Mouse (Mus musculus) liver, embryonic 14.5 days (tissue): ENCODE measurements around the gene Adgrg5. TPM values are rescaled to one million over a fixed set of nuclear protein-coding genes. Genes with fewer than 3 reads are reported as not detected.

Source experiments
- ATAC-seq: fragments of 200-750 bp; cut with Nextera tagmentation; 2 replicates; pipeline ENCODE4 v1.8.0; 2017; ENCODE audit warnings: moderate number of reproducible peaks, mild to moderate bottlenecking, moderate library complexity; ENCODE audit not compliant: insufficient read depth
- DNase-seq, 3 experiments: peaks; one replicate each; pipeline ENCODE4 v3.0.0-alpha.2; 2012 to 2013; ENCODE audit warnings: low read depth in 3 of 3, low spot score in 3 of 3
- H3K27ac ChIP-seq: fragments of 300-500 bp; sonication (generic); 2 replicates; pipeline ENCODE4 v1.5.1; 2014; ENCODE audit warnings: moderate library complexity, mild to moderate bottlenecking, control low read depth, inconsistent platforms
- H3K27me3 ChIP-seq: fragments of 300-500 bp; sonication (generic); 2 replicates; pipeline ENCODE4 v1.6.1; 2014; ENCODE audit warnings: mild to moderate bottlenecking, low read length, moderate library complexity; ENCODE audit not compliant: control insufficient read depth, insufficient read depth
- H3K36me3 ChIP-seq: fragments of 300-500 bp; sonication (generic); replicated peaks from 2 replicates; pipeline ENCODE4 v1.6.1; 2014; ENCODE audit warnings: low read depth; ENCODE audit not compliant: control insufficient read depth, insufficient read depth
- H3K4me1 ChIP-seq, 2 experiments: fragments of 200-500 bp in 1 of 2; fragments of 300-500 bp in 1 of 2; sonication (generic) in 1 of 2; replicated peaks; 2 replicates each; pipeline ENCODE4 v1.6.1; 2012 to 2014; ENCODE audit warnings: antibody characterized with exemption in 1 of 2, inconsistent platforms in 1 of 2, low read length in 1 of 2; ENCODE audit not compliant: control insufficient read depth in 2 of 2, insufficient read depth in 2 of 2
- H3K4me2 ChIP-seq: fragments of 300-500 bp; sonication (generic); 2 replicates; pipeline ENCODE4 v1.6.1; 2014; ENCODE audit warnings: low read depth, mild to moderate bottlenecking, control low read depth, moderate library complexity
- H3K4me3 ChIP-seq, 2 experiments: fragments of 200-500 bp in 1 of 2; fragments of 300-500 bp in 1 of 2; sonication (generic) in 1 of 2; 2 replicates each; pipeline ENCODE4 v1.5.1; 2012 to 2014; ENCODE audit warnings: low read depth in 2 of 2, low read length in 2 of 2, mild to moderate bottlenecking in 2 of 2, control low read depth in 1 of 2, inconsistent platforms in 1 of 2, moderate library complexity in 1 of 2; ENCODE audit not compliant: insufficient read depth in 1 of 2
- H3K9ac ChIP-seq: fragments of 300-500 bp; sonication (generic); replicated peaks from 2 replicates; pipeline ENCODE4 v1.6.1; 2014; ENCODE audit warnings: mild to moderate bottlenecking, control low read depth, moderate library complexity
- H3K9me3 ChIP-seq: fragments of 300-500 bp; sonication (generic); 2 replicates; pipeline ENCODE4 v1.6.1; 2016; ENCODE audit warnings: low read length, mixed read lengths; ENCODE audit not compliant: control insufficient read depth
- CTCF ChIP-seq: IDR thresholded peaks from 2 replicates; pipeline ENCODE4 v1.5.1; 2016; ENCODE audit warnings: antibody characterized with exemption, low read depth, control low read depth
- EP300 ChIP-seq: IDR thresholded peaks from 2 replicates; pipeline ENCODE4 v1.6.1; 2016; ENCODE audit warnings: antibody characterized with exemption, low read depth
- WGBS: fragments of 180-500 bp; shearing (Covaris S2); extraction: QIAGEN DNeasy Blood & Tissue Kit; methylation state at CpG from one replicate; pipeline ENCODE4 v1.1.7; 2014; ENCODE audit not compliant: insufficient replicate concordance; 5-methylcytosine and 5-hydroxymethylcytosine counted together
- polyA plus RNA-seq, 2 experiments: library from polyadenylated mRNA; depleted of rRNA in 1 of 2; stranded (reverse) in 1 of 2; unstranded in 1 of 2; fragments of >200 nt; fragmentation: Nextera tagmentation in 1 of 2; extraction: Ambion mirVana in 1 of 2; gene quantifications; 2 replicates each; pipeline versions ENCODE4 v1.2.1 to v1.2.3; 2012 to 2014

Gene Adgrg5
- polyA plus RNA-seq, 2 experiments: 0.14 to 0.54 TPM

GRCm38 (mm10) chr8:94945185-94945584 lies 21.7 kb downstream of the Adgrg5 start:
- Histone ChIP-seq H3K27me3 (no peaks in the 10 kb centered on the region), H3K36me3 (no peaks in the 10 kb centered on the region), H3K4me2 (no peak overlapping the region), H3K9ac (no peak overlapping the region), H3K27ac (no peak overlapping the region), H3K9me3 (no peaks in the 10 kb centered on the region), H3K4me1 (no peaks in the 10 kb centered on the region), H3K4me3 (no peak overlapping the region)
- DNase-seq: no peak
- no peak for ATAC-seq
- no peak for TF ChIP-seq CTCF
- TF ChIP-seq EP300: no peak
- 57% methylated on average over 6 of the region's 6 CpGs for WGBS

GRCm38 (mm10) chr8:94948421-94948820 lies 24.9 kb downstream of the Adgrg5 start:
- H3K36me3 ChIP-seq: no peaks in the 10 kb centered on the region
- DNase-seq (no peak), ATAC-seq (no peak)
- H3K4me3 ChIP-seq: no peak overlapping the region
- no peaks in the 10 kb centered on the region for H3K9me3 ChIP-seq
- no peaks in the 10 kb centered on the region for H3K27me3 ChIP-seq
- no peak overlapping the region for H3K9ac ChIP-seq
- H3K4me1 ChIP-seq: no peaks in the 10 kb centered on the region
- H3K27ac ChIP-seq: no peak overlapping the region
- no peak; the same call in 1 of the 2 replicates for TF ChIP-seq CTCF
- TF ChIP-seq EP300: no peak
- 76% methylated on average over 4 of the region's 4 CpGs for WGBS
- no peak overlapping the region for H3K4me2 ChIP-seq

- no peak overlapping the region for H3K27ac ChIP-seq
- ATAC-seq (no peak), DNase-seq (no peak)
- H3K9me3 ChIP-seq: no peaks in the 10 kb centered on the region
- no peaks in the 10 kb centered on the region for H3K27me3 ChIP-seq
- no peak overlapping the region for H3K4me2 ChIP-seq
- no peak overlapping the region for H3K9ac ChIP-seq
- peaks cover 4 to 6% of the 10 kb centered on the region in 2 experiments for H3K4me1 ChIP-seq
- no peaks in the 10 kb centered on the region for H3K36me3 ChIP-seq
- H3K4me3 ChIP-seq: no peak overlapping the region
- TF ChIP-seq EP300: no peak
- TF ChIP-seq CTCF: peak; percentile 57
- WGBS: 71% methylated on average over 4 of the region's 4 CpGs
These were observed 25.5 kb downstream of the Adgrg5 start for GRCm38 (mm10) chr8:94949010-94949409.

- Histone ChIP-seq H3K4me3 (no peak overlapping the region), H3K4me2 (no peak overlapping the region), H3K9me3 (no peaks in the 10 kb centered on the region), H3K27ac (no peak overlapping the region), H3K4me1 (peaks cover 14 to 16% of the 10 kb centered on the region in 2 experiments), H3K36me3 (no peaks in the 10 kb centered on the region), H3K27me3 (no peaks in the 10 kb centered on the region), H3K9ac (no peak overlapping the region)
- DNase-seq (peak; percentile 54 to 62 (median 57)), ATAC-seq (peak; percentile 32; the same call in 1 of the 2 replicates)
- 17% methylated on average over 4 of the region's 4 CpGs for WGBS
- TF ChIP-seq CTCF (peak; percentile 99), EP300 (no peak)
These were observed 26.6 kb downstream of the Adgrg5 start for GRCm38 (mm10) chr8:94950046-94950445.

- Histone ChIP-seq H3K4me1 (peaks cover 18% of the 10 kb centered on the region in 2 experiments), H3K9ac (no peak overlapping the region), H3K4me2 (no peak overlapping the region), H3K27ac (no peak overlapping the region), H3K4me3 (no peak overlapping the region), H3K9me3 (no peaks in the 10 kb centered on the region), H3K36me3 (no peaks in the 10 kb centered on the region), H3K27me3 (no peaks in the 10 kb centered on the region)
- DNase-seq (no peak), ATAC-seq (no peak)
- 63% methylated on average over 5 of the region's 5 CpGs for WGBS
- TF ChIP-seq CTCF: no peak
- no peak for TF ChIP-seq EP300
These were observed 27.0 kb downstream of the Adgrg5 start for GRCm38 (mm10) chr8:94950458-94950857.
